Mouse (Mus musculus): Measurements from ENCODE around the gene Camkv. TPM values are rescaled to one million over a fixed set of nuclear protein-coding genes. Genes with fewer than 3 reads are reported as not detected.

Camkv gene
- polyA plus RNA-seq, 1 experiment: not detected

DNA sequence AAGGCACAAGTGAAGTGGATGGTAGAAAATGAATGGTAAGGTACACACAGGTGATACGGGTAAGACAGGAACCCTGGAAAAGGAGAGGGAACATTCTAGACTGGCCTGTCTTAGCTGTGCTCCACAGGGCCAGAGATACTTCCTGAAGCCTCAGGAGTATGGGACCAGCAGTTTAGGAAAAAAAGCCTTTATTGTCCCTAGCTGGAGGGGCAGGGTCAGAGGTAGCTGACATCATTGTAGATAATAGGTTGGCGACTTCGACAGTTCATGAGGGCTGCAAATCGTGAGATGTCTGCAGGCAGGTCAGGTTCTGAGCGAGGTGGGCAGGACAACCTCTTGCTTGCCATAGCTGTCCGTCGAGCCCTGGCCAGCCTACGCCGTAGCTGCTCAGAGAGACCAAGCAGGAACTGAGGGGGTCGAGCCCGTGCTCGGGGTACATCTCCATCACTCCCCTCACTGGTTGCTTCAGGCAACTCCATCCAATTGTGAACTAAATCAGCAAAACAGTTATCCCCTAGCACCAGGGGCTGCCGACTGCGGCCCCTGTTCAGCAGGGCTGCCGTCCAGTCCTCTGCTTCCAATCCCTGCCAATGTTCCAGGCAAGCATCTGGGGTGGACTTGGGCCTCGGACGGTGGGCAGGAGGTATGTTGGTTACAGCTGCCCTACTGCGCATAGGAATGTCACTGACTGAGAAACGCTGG lies 48.7 kb downstream of the Camkv start:
- peak overlapping the region; percentile 92 for H3K27ac ChIP-seq (ENCODE audit: insufficient read depth, low read length)
- peaks cover 18% of the 10 kb centered on the region for H3K4me1 ChIP-seq (ENCODE audit: control insufficient read depth, insufficient read depth, low read length)
- TF ChIP-seq POLR2A (IDR thresholded peaks at IDR 0.05; ENCODE audit: low read depth, low read length): 0 out of 2 replicates have a peak, but pooled peaks have one; percentile 33
- TF ChIP-seq CTCF (IDR thresholded peaks at IDR 0.05; ENCODE audit: borderline replicate concordance, insufficient read depth, low read length): no peak
- H3K4me3 ChIP-seq (ENCODE audit: insufficient read depth, low read length): peak overlapping the region; percentile 86

DNA sequence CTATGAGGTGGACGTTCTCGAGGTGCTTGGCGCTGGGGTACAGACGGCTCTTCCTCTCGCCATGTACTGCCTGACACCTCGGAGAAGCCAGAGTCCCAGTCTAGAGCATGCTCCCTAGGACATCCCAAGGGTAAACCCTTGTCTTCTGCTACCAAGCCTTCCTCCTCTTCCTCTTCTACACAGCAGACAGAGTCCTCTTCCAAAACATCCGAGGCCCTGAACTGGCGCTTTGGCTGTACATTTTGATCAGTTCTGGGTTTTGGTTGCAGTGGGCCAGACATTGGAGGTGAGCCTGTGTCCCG lies 49.2 kb downstream of the Camkv start:
- peak overlapping the region; percentile 86 for H3K4me3 ChIP-seq (ENCODE audit: insufficient read depth, low read length)
- peak overlapping the region; percentile 92 for H3K27ac ChIP-seq (ENCODE audit: insufficient read depth, low read length)
- H3K4me1 ChIP-seq (ENCODE audit: control insufficient read depth, insufficient read depth, low read length): peaks cover 18% of the 10 kb centered on the region
- TF ChIP-seq CTCF (IDR thresholded peaks at IDR 0.05; ENCODE audit: borderline replicate concordance, insufficient read depth, low read length): no peak
- TF ChIP-seq POLR2A (IDR thresholded peaks at IDR 0.05; ENCODE audit: low read depth, low read length): no peak; the same call in 1 of the 2 replicates

DNA sequence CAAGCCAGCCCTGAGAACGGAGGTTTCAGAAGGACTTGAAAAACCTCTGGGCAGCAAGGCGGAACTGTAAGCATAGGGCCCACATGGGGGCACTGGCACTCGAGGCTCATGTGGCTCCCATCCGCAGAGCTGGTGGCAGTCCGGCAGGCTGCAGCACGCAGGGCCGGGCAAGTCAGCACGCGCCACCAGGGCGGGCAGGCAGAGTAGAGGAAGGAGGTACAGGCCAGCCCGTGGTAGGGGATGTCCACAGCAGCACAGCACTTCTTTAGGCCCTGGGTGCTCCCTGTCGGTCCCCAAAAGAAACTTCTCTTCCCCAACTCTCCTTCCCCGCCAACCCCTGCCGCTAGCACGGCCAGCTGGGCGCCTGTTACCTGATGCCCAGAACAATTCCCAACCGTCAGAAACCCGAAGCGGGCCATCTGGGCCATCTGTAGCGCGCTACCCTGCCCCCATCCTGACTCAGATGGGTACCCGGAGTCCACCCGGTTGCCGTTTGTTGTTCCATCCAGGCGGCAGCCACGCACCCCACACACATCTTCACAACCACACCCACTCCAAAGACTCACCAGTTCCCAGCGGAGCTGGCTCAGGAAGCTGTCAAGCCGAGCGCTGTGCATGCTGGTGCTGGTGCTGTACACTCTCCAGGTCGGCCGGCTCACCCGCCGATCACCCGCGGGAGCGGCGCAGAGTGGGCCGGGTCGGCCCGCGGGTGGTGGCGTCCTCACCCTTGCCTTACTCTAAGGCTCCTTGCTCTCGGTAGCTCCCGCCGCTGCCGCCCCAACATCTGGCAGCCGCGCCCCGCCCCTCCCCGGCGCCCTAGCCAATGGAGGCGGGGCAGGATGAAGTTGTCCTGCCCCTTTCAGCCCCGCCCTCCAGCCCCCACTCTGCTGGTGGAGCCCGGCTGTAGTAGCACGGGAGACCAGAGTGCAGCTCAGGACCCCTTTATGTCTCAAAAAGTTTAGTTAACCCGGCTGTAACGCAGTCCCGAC lies 50.0 kb downstream of the Camkv start, which contains the start of gene Inka1:
Gene Inka1, minus strand, starts transcription at position 749 of the 989 bp plus-strand sequence.
- peak; percentile 82 for TF ChIP-seq POLR2A (IDR thresholded peaks at IDR 0.05; ENCODE audit: low read depth, low read length)
- TF ChIP-seq CTCF (IDR thresholded peaks at IDR 0.05; ENCODE audit: borderline replicate concordance, insufficient read depth, low read length): no peak
- Histone ChIP-seq H3K27ac (ENCODE audit: insufficient read depth, low read length) (peak within 1 kb of the TSS; percentile 92), H3K4me3 (ENCODE audit: insufficient read depth, low read length) (peak within 1 kb of the TSS; percentile 86), H3K4me1 (ENCODE audit: control insufficient read depth, insufficient read depth, low read length) (peaks cover 18% of the 10 kb centered on the region)

DNA sequence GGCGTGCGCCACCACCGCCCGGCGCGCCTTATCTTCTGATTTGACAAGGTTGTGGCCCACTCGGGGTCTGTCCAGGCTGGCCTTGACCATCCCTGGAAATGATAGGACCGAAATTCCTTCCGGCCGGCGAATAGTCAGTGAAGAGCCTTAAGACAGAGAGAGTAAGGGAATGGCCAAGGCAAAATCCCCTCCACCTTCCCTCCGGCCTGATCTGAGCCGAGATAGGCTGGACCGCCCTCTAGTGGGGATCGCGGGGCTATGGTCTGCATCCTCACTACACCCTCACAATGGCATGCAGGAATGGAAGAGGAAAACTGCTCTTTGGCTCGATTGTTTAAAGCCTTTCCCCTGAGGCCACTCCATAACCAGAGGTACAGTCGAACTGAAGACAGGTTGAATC lies 50.9 kb downstream of the Camkv start:
- peaks cover 12% of the 10 kb centered on the region for H3K4me1 ChIP-seq (ENCODE audit: control insufficient read depth, insufficient read depth, low read length)

DNA sequence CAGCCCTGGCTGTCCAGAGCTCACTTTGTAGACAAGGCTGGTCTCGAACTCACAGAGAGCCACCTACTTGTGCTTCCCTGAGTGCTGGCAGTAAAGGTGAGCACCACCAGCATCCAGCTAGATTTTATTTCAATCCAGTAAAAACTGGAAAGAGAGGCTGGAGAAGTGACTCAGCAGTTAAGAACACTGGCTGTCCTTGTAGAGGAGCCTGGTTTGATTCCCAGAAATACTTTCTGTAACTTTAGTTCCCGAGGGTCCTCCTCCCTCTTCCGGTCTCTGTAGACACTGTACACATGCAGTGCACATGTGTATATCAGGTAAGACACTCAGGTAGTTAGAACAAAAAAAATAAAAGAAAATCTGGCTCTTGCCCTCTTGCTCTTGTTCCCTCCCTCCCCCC lies 52.5 kb downstream of the Camkv start:
- no peaks in the 10 kb centered on the region for H3K4me1 ChIP-seq (ENCODE audit: control insufficient read depth, insufficient read depth, low read length)
- peak; percentile 46; the same call in 1 of the 2 replicates for TF ChIP-seq POLR2A (IDR thresholded peaks at IDR 0.05; ENCODE audit: low read depth, low read length)
- TF ChIP-seq CTCF (IDR thresholded peaks at IDR 0.05; ENCODE audit: borderline replicate concordance, insufficient read depth, low read length): no peak
- no peak overlapping the region for H3K4me3 ChIP-seq (ENCODE audit: insufficient read depth, low read length)
- peak overlapping the region; percentile 77 for H3K27ac ChIP-seq (ENCODE audit: insufficient read depth, low read length)

More for the DNA sequence above, 50.9 kb downstream of the Camkv start:
- TF ChIP-seq POLR2A (IDR thresholded peaks at IDR 0.05; ENCODE audit: low read depth, low read length) (no peak), CTCF (IDR thresholded peaks at IDR 0.05; ENCODE audit: borderline replicate concordance, insufficient read depth, low read length) (peak; percentile 89)
- Histone ChIP-seq H3K27ac (ENCODE audit: insufficient read depth, low read length) (peak overlapping the region; percentile 1; the same call in 1 of the 2 replicates), H3K4me3 (ENCODE audit: insufficient read depth, low read length) (peak overlapping the region; percentile 86; the same call in 1 of the 2 replicates)

DNA sequence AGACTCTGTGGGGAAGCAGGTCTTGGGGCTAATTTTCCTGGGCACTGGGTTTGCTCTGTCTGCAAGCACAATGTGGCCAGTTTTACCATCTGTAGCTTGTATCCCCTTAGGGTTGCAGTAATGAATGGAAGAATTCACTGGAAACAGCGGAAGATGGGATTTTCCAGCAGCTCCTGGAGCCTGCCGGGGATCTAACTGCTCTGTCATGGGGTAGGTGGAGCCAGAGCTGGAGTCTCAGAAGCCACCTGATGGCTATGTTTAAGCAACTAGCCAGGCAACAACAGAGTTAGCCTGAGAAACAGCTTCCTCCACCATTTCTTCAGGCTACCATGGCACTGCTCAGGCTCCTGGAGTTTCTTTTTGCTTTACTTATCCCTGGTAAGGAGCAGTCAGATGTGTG lies 56.7 kb downstream of the Camkv start, which contains the start of gene Cdhr4:
Gene Cdhr4, plus strand, starts transcription at position 301 of the 400 bp plus-strand sequence.
- Histone ChIP-seq H3K4me3 (ENCODE audit: insufficient read depth, low read length) (no peak within 1 kb of the TSS), H3K4me1 (ENCODE audit: control insufficient read depth, insufficient read depth, low read length) (no peaks in the 10 kb centered on the region), H3K27ac (ENCODE audit: insufficient read depth, low read length) (no peak within 1 kb of the TSS)
- TF ChIP-seq CTCF (IDR thresholded peaks at IDR 0.05; ENCODE audit: borderline replicate concordance, insufficient read depth, low read length): no peak
- no peak for TF ChIP-seq POLR2A (IDR thresholded peaks at IDR 0.05; ENCODE audit: low read depth, low read length)

DNA sequence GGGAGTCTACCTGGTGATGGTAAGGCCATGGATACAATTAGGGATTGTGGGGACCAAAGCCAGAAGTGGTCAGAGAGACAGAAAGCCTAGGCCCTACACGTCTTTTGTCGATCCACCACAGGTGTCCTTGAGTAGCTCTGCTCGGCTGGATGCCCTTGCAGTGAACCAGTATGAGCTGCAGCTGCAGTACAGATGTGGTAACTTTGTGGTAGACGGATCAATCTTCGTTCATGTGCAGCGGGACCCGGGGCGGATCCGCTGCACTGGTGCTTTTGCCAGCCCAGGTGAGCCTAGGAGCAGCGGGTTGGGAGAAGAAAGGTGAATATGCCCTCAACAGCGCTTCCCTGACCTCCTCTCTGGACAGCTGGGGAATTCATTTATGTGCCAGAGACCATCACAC lies 57.5 kb downstream of the Camkv start:
- no peak overlapping the region for H3K4me3 ChIP-seq (ENCODE audit: insufficient read depth, low read length)
- TF ChIP-seq POLR2A (IDR thresholded peaks at IDR 0.05; ENCODE audit: low read depth, low read length) (no peak), CTCF (IDR thresholded peaks at IDR 0.05; ENCODE audit: borderline replicate concordance, insufficient read depth, low read length) (no peak)
- no peaks in the 10 kb centered on the region for H3K4me1 ChIP-seq (ENCODE audit: control insufficient read depth, insufficient read depth, low read length)
- no peak overlapping the region for H3K27ac ChIP-seq (ENCODE audit: insufficient read depth, low read length)

DNA sequence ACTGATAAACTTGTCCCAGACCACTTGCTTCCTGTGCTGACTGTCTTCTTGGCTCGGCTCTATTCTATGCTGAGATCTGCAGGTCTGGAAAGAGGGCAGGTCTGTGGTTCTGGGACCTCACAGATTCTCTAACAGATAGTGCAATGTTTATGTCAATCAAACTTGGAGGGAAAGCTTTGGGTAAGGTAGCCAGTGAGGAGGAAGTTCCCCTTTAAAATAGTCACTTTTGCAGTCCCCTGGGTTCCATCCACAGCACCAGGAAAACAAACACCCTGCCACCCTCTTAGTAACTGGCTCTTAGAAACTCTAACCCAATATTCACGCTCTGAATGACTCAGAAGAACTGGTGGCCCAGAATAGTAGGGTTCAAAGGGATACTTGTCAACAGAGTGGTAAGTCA lies 59.0 kb downstream of the Camkv start:
- H3K27ac ChIP-seq (ENCODE audit: insufficient read depth, low read length): no peak overlapping the region

DNA sequence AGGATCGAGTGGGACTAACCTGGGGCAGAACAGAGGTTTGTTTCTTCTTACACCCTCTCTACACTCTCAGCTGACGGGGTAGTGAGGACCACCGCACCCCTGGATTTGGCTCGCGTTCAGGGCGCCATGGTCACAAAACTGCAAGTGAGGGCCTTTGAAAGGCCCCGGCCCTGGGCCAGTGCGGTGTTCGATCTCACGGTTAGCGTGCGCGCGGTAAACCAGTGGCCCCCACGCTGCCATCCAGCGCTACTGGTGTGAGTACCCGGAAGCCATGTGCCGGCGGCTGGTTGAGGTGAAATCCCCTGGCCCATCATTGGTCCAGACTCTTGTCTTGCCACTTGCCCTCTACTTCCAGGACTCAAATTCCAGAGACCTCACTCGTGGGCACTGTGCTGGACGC lies 60.0 kb downstream of the Camkv start:
- Histone ChIP-seq H3K4me3 (ENCODE audit: insufficient read depth, low read length) (no peak overlapping the region), H3K4me1 (ENCODE audit: control insufficient read depth, insufficient read depth, low read length) (no peaks in the 10 kb centered on the region), H3K27ac (ENCODE audit: insufficient read depth, low read length) (no peak overlapping the region)
- TF ChIP-seq CTCF (IDR thresholded peaks at IDR 0.05; ENCODE audit: borderline replicate concordance, insufficient read depth, low read length): no peak
- no peak for TF ChIP-seq POLR2A (IDR thresholded peaks at IDR 0.05; ENCODE audit: low read depth, low read length)

More for the DNA sequence above, 59.0 kb downstream of the Camkv start:
- H3K4me3 ChIP-seq (ENCODE audit: insufficient read depth, low read length): no peak overlapping the region
- no peak for TF ChIP-seq POLR2A (IDR thresholded peaks at IDR 0.05; ENCODE audit: low read depth, low read length)
- TF ChIP-seq CTCF (IDR thresholded peaks at IDR 0.05; ENCODE audit: borderline replicate concordance, insufficient read depth, low read length): no peak
- no peaks in the 10 kb centered on the region for H3K4me1 ChIP-seq (ENCODE audit: control insufficient read depth, insufficient read depth, low read length)

Data from embryonic fibroblast, embryonic 13.5 days (primary cell).